Mouse (Mus musculus) yolk sac, embryonic 10.5 days (tissue): ENCODE data around the gene Scrn1.

Experiments used
- DNase-seq: peaks from one replicate; pipeline ENCODE4 v3.0.0-alpha.2; 2017; ENCODE audit warnings: low spot score

Gene Scrn1

GRCm38 (mm10) chr6:54531048-54531481 is 35.2 kb downstream of the Scrn1 start:
- no peak for DNase-seq

- no peak for DNase-seq
These were observed 36.1 kb downstream of the Scrn1 start for GRCm38 (mm10) chr6:54530182-54530581.

- no peak for DNase-seq
These were observed 37.6 kb downstream of the Scrn1 start for GRCm38 (mm10) chr6:54528666-54529065.

GRCm38 (mm10) chr6:54518758-54519157 is 47.5 kb downstream of the Scrn1 start:
- DNase-seq: no peak

GRCm38 (mm10) chr6:54516512-54517134 is 49.7 kb downstream of the Scrn1 start:
- DNase-seq: no peak

- DNase-seq: no peak
These were observed 54.0 kb downstream of the Scrn1 start for GRCm38 (mm10) chr6:54512256-54512655.

GRCm38 (mm10) chr6:54509264-54509663 is 57.0 kb downstream of the Scrn1 start:
- DNase-seq: no peak

GRCm38 (mm10) chr6:54508256-54508793 is 58.0 kb downstream of the Scrn1 start:
- DNase-seq: no peak

- no peak for DNase-seq
These were observed 58.5 kb downstream of the Scrn1 start for GRCm38 (mm10) chr6:54507808-54508207.

- DNase-seq: peak; percentile 24
These were observed 59.3 kb downstream of the Scrn1 start for GRCm38 (mm10) chr6:54507002-54507401.

- no peak for DNase-seq
These were observed 60.0 kb downstream of the Scrn1 start for GRCm38 (mm10) chr6:54506318-54506717.

GRCm38 (mm10) chr6:54502661-54503115 is 63.6 kb downstream of the Scrn1 start:
- DNase-seq: no peak

GRCm38 (mm10) chr6:54496214-54496613 is 70.1 kb downstream of the Scrn1 start:
- no peak for DNase-seq

GRCm38 (mm10) chr6:54494612-54495398 is 71.5 kb downstream of the Scrn1 start:
- DNase-seq: no peak

GRCm38 (mm10) chr6:54494097-54494496 is 72.2 kb downstream of the Scrn1 start:
- no peak for DNase-seq

GRCm38 (mm10) chr6:54491074-54491473 is 75.2 kb downstream of the Scrn1 start:
- peak; percentile 69 for DNase-seq

GRCm38 (mm10) chr6:54485973-54486569 is 80.2 kb downstream of the Scrn1 start:
- DNase-seq: no peak

GRCm38 (mm10) chr6:54485435-54485901 is 80.8 kb downstream of the Scrn1 start:
- no peak for DNase-seq

GRCm38 (mm10) chr6:54485000-54485399 is 81.3 kb downstream of the Scrn1 start:
- DNase-seq: no peak

GRCm38 (mm10) chr6:54481390-54482112 is 84.7 kb downstream of the Scrn1 start:
- DNase-seq: no peak

GRCm38 (mm10) chr6:54478646-54479324 is 87.5 kb downstream of the Scrn1 start:
- no peak for DNase-seq
